Mouse (Mus musculus): ENCODE results near the gene Cmc1. TPM values are rescaled to one million over a fixed set of nuclear protein-coding genes. Genes with fewer than 3 reads are reported as not detected.

Gene Cmc1
- 10 to 100 TPM; 13.4 to 14.5 TPM for total RNA-seq (2021)
- long read RNA-seq, transcript Cmc1-201 (4 exons, 1,169 nt) = major isoform, 14 of 15 reads
- long read RNA-seq, partial matches to known transcripts = 0 of 15 reads
- long read RNA-seq, other reads (novel, unspliced or antisense) = 1 of 15 reads

DNA sequence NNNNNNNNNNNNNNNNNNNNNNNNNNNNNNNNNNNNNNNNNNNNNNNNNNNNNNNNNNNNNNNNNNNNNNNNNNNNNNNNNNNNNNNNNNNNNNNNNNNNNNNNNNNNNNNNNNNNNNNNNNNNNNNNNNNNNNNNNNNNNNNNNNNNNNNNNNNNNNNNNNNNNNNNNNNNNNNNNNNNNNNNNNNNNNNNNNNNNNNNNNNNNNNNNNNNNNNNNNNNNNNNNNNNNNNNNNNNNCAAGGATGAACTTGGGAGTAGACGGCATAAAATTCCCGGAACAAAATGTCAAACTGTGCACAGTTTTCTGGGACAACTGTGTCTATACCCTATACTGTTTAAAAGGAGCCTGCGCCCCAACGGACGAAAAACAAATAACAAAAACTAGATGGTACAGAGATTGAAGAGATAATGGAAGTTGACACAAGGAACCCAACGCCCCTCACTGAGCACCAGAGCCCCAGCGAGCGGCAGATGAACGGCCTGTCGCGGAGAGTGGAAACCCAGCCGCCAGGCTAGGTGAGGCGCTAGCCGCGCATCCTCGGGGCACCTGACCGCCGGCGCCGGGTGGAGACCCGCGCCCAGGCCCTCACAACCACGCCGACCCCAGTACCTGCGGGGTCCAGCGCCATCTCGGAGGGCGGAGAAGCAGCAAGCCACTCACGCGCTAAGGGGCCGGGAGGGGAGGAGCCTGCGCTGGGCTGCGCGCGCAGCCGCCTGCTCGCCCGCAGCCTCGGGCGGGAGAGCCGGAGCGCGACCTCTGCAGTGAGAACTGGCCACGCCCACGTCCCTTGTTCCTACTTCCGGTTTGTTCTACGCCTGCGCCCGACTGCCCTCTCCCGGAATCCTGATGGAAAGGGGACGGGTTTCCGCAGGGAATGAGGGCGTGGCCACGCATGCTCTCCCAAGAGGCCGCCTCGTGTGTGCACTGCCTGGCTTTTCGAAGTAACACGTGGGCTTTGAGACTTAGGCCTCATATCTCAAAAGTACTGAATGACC lies at the start of gene Cmc1:
TSS of gene Cmc1 (minus strand) at position 771 of the 996 bp plus-strand sequence.
- DNase-seq (ENCODE audit: low spot score in 2 of 2) = peak; percentile 94 to 95

DNA sequence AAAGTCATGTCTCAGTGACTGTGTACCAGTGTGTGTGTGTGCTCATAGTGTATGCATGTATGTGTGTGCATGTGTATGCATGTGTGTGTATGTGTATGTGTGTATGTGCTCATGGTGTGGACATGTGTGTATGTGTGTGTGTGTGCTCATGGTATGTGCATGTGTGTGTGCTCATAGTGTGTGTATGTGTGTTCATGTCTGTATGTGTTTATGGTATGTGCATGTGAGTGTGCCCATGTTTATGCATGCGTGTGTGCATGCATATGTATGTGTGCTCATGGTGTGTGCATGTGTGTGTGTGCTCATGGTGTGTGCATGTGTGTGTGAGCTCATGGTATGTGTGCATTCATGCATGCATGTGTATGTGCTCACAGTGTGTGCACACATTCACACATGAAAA lies 48.6 kb upstream of the Cmc1 start:
- no peak for DNase-seq (ENCODE audit: low spot score in 2 of 2)

DNA sequence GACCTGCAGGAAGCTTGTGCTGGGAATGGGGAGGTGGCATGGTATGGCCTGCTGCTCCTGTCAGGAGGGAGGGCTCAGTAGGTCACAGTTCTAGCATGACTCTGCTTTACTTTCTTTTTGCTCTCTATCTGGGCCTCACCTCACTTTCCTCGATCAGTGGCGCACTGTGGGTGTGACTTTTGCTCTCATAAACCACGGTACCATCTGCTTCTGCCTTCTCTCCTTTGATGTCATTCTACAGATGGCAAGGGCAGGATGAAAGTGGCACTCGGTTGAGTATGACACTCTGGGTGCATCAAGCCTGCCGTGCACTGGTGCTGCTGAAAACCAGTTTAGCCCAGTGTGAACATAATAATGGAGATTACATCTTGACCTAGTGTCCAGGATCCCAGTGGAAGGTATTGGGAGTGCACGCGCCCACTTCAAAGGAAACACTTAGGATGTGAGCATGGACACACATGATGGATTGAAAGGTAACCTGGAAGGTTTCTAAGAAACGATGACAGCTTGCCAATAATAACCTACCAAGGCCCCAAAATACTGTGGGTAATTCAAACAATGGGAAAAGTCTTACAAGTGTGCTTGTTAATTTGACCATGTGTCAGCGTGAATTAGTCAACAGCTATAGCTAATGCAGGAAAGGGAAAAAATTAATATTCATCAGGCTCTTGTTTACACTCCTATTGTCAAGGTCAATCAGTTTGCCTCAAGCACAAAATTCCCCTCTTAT lies 46.8 kb upstream of the Cmc1 start:
- no peak for DNase-seq (ENCODE audit: low spot score in 2 of 2)

DNA sequence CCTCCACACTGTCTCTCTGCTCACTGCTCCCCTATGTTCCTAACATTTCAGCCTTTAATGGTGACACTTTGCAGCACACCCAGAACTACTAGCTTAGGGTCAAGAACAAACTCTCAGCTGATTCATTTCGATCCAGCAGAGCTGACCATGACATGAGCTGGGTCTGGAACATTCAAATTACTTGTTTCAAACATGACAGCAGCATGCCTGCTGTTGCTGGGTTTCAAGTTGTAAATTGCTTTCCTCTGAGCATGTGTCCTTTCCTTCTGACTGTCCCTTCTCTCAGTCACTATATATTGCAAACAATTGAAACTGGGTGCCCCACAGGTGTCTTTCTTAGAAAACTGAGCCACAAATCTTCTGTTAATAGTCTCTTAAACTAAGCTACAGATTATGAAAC lies 43.3 kb upstream of the Cmc1 start:
- DNase-seq (ENCODE audit: low spot score in 2 of 2) = no peak

DNA sequence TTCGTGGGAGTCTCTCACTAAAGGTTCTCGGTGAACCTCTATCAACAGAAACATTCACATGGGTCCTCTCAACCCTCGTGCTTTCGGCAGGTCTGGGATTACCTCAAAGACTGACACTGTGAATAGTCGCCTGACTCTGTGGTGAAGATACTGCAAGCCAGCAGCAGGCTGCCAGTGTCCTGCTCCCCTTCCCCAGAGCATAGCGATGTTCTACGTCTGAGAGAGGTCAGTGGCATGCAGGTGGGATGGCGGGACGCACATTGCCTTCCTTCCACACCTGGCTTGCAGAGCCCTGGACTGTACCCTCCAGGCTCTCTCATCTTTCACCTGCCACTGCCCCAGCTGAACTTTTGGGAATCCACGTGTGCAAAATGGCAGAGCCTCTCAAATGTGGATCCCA lies 41.3 kb upstream of the Cmc1 start:
- DNase-seq (ENCODE audit: low spot score in 2 of 2) = no peak

DNA sequence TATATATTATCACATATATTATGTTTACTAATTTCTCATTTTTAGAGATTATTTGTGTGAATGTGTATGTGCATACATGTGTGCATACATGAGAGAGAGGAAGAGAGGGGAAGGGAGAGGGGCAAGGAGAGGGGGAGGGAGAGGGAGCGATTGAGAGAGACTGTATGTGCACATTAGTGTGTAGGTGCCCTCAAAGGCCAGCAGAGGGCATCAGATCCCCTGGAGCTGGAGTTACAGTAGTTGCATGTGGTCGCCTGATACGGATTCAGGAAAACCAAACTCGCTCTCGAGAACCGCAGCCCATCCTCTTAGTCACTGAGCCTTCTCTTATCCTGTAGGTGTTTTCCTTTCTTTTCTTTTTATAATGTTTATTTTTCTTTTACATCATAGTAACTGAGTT lies 38.4 kb upstream of the Cmc1 start:
- no peak for DNase-seq (ENCODE audit: low spot score in 2 of 2)

DNA sequence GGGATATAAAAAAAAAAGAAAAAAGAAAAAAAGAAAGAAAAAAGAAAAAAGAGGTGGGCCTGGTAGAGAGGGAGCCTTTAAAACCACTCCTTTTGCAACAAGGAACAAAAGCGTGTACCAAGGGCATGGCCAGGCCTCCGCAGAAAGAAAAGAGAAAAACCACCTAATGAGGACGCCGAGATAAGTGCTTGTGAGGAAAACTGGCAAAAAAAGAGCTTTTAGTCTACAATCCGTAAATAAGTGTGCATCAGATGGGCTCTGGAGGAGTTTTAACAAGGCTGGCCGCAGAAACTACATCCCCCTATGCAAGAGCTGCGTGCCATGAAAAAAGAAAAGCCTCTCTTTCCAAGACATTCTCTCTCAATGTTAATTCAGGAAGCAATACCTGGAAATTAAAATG lies 37.4 kb upstream of the Cmc1 start:
- DNase-seq (ENCODE audit: low spot score in 2 of 2) = no peak

DNA sequence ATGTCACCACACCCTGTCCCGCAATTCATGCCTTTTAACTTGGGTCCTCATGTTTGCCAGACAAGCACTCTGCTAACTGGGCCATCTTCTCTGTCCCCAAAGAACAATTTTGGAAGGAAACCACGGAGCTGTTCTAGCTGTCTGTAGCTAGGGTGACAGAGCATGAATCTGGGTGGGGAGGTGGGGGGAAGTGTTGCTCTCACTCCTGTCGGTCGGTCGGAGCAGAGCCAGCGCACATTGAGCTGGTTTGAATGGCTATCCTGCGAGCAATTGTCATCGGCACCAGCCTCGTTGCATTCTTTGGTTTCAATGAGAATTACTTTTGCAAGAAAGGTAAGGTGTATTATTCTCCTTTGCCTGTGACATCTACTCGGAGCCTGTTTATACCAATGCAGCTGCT lies 36.8 kb upstream of the Cmc1 start:
- DNase-seq (ENCODE audit: low spot score in 2 of 2) = no peak

DNA sequence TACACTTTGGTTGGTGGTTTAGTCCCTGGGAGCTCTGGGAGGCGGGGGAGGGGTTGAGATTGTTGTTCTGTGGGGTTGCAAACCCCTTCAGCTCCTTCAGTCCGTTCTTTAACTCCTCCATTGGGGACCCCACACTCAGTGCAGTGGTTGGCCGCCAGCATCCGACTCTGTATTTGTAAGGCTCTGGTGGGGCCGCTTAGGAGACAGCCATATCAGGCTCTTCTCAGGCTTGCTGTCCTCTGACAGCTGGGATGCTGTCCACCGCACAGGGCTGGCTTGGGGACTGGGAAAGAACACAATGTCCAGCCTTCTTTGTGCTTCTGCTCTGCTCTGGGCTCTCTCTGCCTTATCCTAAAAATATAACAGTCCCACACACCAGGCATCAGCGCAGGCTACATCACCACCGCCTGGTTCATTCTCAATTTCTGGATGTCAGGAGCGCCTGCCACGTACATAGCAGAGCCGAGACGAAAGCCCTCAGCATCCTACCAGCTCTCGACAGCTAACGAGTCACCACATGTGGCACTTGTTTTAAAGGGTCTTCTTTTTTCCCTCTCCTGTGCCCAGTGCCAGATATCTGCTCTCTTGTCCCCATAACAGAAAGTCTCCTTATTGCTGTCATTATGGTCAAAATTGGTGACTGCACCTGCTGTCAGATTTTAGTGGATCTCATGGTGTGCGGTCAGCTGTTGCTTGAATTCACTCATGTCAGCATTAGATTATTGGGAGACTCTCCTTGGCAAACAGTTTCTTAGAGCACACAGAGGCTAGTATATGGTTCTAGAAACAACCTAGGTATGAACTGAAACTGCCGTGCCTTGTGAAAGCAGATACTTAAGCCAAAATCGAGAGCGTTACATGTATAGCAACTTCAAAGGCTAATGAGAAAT lies 29.4 kb upstream of the Cmc1 start:
- DNase-seq (ENCODE audit: low spot score in 2 of 2) = no peak

DNA sequence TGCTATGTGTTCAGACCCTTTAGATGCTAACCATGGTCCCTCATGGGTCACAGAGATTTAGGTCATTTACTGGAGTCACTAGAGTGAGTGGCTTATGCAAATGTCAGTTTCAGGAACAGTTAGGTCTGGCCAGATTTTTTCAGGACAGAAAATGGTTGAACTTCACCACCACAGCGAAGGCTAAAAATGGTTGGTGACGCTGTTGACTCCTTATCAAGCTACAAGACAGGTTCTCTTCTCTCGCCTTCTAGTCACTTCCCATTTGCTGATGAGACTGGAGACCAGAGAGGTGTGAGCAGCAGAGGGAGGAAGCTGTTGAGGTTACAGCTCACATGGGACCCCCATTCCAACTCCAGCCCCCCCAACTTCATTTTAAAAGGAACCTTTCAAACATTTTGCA lies 26.7 kb upstream of the Cmc1 start:
- no peak for DNase-seq (ENCODE audit: low spot score in 2 of 2)

DNA sequence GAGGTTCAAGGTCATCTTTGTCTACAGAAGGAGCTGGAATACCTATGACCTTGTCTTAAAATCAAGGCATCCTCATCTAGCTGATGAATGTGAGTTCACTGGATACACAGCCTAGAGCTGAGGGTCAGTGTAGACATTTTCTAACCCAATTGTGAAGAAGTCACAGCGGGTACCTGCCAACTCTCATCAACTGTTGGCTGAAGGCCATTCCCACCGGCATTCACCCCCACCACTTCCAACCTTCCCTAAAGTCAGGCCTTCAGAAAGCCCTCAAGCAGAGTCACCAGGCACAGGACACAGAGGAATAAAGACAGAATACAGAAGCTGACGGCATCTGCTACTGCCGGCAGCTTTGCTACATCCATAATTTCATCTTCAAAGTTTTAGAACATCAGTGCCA lies 25.4 kb upstream of the Cmc1 start:
- no peak for DNase-seq (ENCODE audit: low spot score in 2 of 2)

DNA sequence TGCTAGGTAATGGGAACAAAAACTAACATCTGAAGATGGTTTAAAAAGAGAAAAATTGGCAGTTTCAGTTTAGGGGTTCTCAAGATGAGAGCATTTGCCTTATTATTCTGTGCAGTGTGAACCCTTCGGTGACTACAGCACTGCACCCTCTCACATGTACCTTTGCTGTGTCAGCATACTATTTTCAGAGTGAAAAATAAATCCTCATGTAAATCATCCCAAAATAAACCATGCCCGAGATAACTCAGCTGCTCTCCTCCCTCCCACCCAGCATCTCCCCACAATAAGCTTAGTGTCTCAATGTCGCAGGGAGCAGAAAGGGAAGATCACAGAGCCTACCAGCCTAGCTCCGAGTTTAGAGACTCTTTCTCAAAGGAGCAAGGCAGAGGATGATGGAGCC lies 23.1 kb upstream of the Cmc1 start:
- no peak for DNase-seq (ENCODE audit: low spot score in 2 of 2)

DNA sequence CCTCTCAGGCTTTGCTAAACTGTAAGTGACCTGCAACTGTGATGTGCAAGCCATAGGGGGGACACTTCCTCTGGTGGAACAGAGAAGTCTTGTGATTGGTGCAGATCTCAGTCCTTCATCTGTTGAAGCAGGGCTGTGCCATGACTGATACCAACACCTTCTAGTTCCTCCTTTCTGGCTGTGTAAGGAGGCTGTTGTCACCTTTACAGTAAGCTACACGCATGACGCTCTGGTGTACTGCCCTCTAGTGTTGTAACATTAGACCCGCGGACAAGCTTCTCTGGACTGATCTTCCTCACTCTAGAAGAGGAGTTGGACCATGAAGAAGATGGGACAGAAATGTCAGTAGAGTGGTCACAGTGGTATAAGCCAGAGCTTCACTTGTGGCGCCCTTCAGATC lies 18.6 kb upstream of the Cmc1 start:
- no peak for DNase-seq (ENCODE audit: low spot score in 2 of 2)

DNA sequence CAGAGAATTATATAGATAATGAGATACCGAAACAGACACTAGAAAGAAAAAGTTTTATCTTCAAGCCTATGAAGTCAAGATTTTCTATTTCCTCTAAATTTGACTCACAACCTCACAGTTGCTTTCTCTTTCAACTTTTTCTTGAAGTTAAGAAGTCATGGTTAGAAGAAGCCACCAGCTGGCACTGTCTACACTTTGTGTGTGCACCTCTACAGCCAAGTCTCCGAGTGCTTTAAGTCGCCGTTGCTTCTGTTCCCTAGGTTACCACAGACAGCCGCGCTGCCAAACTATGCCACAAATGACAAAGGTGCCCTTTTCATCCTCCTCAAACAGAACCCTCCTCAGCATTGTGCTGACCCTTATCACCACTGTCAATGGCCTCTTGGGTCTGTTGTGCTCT lies 17.6 kb upstream of the Cmc1 start:
- DNase-seq (ENCODE audit: low spot score in 2 of 2) = no peak

DNA sequence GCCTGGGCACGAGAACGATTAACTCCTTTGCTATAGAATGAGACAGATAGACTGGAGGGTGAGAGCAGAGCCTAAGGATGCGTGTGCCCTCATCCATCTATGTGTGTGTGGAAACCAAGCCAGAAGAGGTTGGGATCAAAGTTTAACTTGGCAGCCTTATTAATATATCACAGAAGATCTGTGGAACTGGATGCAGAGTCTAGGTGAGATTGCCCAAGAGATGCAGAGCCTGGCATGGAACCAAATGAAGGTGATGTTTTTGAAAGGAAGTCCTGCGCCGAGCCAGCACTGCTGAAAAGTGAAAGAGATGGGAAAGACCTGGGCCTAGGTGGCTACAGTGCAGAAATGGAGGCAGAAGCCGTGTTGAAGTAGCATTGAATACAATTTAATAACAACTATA lies 11.6 kb upstream of the Cmc1 start:
- no peak for DNase-seq (ENCODE audit: low spot score in 2 of 2)

DNA sequence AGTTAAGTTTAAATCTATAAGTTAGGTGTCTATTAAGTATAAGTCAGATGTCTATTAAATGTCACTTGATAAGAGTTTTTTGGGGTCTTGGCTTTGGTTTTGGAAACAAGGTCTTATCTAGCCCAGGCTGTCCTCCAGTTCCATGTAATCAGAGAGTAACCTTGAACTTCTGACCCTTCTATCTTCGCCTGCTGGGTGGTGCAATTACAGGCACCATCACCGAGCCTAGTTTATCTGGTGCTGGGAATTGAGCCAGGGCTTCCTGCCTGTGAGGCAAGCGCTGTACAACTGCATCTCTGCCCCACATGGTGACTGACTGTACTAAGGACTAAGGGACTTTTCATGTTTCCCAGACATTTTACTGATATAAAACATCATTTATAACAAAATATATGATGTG lies 10.0 kb upstream of the Cmc1 start:
- DNase-seq (ENCODE audit: low spot score in 2 of 2) = no peak

DNA sequence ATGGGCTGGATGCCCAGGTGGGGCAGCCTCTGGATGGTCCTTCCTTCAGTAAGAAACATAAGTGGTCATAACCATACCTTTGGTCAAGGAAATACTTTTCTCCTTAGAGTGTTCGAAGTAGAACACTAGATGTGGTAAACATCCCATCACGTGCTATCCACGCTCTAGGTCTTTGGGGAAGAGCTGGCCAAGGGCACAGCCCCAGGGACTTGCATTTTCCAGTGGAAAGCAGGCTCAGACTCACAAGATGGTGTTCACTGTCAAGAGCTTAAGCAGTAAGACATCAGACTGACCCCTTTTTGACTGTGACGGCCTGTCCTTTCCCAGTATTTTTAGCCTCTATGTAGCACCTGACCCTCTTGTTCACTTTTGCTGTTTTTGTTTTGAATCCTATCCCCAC lies 8.2 kb upstream of the Cmc1 start:
- DNase-seq (ENCODE audit: low spot score in 2 of 2) = no peak

DNA sequence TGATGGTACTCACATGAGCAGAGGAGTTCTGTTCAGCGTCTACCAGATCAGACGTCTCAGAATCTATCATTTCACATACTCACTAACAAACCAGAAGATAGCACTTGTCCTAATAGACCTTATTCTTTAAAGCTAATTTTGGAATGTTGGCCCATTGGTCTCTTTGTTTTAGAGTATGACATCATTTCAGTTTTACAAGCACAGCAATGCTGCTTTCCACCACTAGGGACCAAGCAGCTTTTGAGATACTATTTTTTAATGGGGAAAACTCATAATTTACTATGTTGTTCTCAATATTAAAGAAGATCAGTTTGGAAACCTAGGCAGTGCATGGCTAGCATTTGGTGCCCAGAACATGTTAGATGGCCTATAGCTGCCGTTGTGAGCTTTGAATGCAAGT lies 7.3 kb upstream of the Cmc1 start:
- no peak for DNase-seq (ENCODE audit: low spot score in 2 of 2)

DNA sequence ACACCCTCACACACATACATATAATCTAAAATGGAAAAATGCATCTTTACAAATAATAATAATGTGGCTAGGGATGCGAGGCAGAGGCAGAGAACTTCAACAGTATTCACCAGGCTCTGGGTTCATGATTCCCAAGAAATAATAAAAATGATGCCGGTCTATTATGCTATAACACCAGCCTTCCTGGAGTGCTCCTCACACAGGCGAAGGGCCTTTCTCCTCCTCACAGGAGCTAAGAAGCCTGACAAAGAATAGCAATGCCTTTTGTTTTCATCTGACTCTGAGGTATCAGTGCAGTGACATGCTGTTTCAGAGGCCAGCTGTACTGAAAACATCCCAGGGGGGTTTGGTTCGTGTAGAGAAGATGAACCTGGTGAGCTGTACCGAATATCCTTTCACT lies 4.7 kb upstream of the Cmc1 start:
- no peak for DNase-seq (ENCODE audit: low spot score in 2 of 2)

DNA sequence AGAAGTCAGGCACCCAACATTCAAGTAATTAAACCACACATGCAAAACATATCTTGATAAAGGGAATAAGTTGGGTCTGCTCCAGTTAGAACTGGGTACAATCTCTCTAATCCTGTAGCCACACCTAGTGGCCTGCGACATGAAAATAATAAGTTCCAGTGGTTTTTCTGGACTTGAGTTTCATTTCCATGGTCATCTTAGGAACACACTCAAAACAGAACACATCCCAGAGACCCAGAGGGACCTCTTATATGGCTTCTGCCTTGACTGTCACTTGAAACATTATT lies 1.2 kb upstream of the Cmc1 start:
- no peak for DNase-seq (ENCODE audit: low spot score in 2 of 2)

DNA sequence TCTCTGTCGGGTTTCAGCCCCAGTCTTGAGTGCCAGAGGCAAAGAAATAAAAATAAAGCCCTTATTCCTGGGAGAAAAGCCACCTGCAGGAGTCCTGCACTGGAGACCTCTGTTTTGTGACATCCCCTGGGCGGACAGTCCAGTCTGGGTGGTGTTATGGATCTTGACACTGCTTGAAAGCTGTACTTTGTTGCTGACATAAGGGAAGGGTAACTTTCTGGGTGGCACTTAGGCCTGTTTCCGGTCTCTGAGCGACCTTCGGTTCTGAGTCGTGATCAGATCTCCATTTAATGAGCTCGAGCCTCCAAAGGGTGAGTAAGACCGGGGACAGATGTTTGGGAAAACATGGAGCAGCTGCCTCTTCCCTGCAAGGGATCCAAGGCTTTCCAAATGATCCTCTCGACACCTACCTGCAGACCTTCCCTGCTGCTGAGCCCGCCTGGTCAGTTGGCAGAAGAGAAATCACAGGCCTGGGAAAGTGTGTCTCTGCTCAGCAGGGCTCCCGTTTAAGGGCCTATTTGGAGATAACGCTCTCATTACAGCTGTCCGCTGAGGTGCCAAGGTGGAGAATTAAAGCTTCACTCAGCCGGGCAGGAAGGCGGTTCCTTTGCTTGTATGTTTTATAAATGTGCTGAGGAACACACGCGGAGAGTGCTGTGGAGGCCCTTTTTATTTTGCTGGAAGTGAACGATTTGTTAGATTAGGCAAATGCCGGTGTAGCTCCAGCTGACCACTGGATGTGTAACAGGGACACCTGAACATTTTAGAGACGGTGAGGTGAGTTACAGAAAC lies 648 bp upstream of the Cmc1 start:
- no peak for DNase-seq (ENCODE audit: low spot score in 2 of 2)
